Mouse (Mus musculus) hindbrain, embryonic 16.5 days (tissue): ENCODE results near the gene Ddx5. TPM values are rescaled to one million over a fixed set of nuclear protein-coding genes. Genes with fewer than 3 reads are reported as not detected.
A peak's percentile ranks its signal among the peaks of the same experiment; 100 is the strongest.
"Not testable (repeated sequence)": the region's sequence is repeated elsewhere in the genome, so short reads cannot be mapped to it uniquely, and the experiment has no call there.

Experiments used
- ATAC-seq: fragments of 200-750 bp; cut with Nextera tagmentation; 2 replicates; pipeline ENCODE4 v1.8.0; 2017; ENCODE audit warnings: moderate TSS enrichment, moderate library complexity
- H3K27ac ChIP-seq: fragments of 300-500 bp; sonication (generic); 2 replicates; pipeline ENCODE4 v1.5.1; 2014; ENCODE audit warnings: low read depth, mild to moderate bottlenecking, control low read depth, low read length, moderate library complexity
- H3K27me3 ChIP-seq: fragments of 300-500 bp; sonication (generic); replicated peaks from 2 replicates; pipeline ENCODE4 v1.6.1; 2014; ENCODE audit warnings: low read length; ENCODE audit not compliant: control insufficient read depth, insufficient read depth
- H3K36me3 ChIP-seq: fragments of 300-500 bp; sonication (generic); 2 replicates; pipeline ENCODE4 v1.6.1; 2014; ENCODE audit warnings: mild to moderate bottlenecking, low read length, moderate library complexity, mixed read lengths; ENCODE audit not compliant: control insufficient read depth, insufficient read depth
- H3K4me1 ChIP-seq: fragments of 300-500 bp; sonication (generic); 2 replicates; pipeline ENCODE4 v1.6.1; 2014; ENCODE audit warnings: low read depth, low read length; ENCODE audit not compliant: control insufficient read depth, insufficient read depth
- H3K4me2 ChIP-seq: fragments of 300-500 bp; sonication (generic); 2 replicates; pipeline ENCODE4 v1.6.1; 2014; ENCODE audit warnings: mild to moderate bottlenecking, low read length, control low read depth, moderate library complexity
- H3K4me3 ChIP-seq: fragments of 300-500 bp; sonication (generic); 2 replicates; pipeline ENCODE4 v1.5.1; 2014; ENCODE audit warnings: mild to moderate bottlenecking, low read length, control low read depth, moderate library complexity
- H3K9ac ChIP-seq: fragments of 300-500 bp; sonication (generic); 2 replicates; pipeline ENCODE4 v1.6.1; 2014; ENCODE audit warnings: low read depth, mild to moderate bottlenecking, control low read depth, low read length, moderate library complexity
- H3K9me3 ChIP-seq: fragments of 300-500 bp; sonication (generic); 2 replicates; pipeline ENCODE4 v1.6.1; 2014; ENCODE audit warnings: mild to moderate bottlenecking, low read length, moderate library complexity; ENCODE audit not compliant: control insufficient read depth
- WGBS: fragments of 180-500 bp; shearing (Covaris S2); extraction: QIAGEN DNeasy Blood & Tissue Kit; methylation state at CpG from one replicate; pipeline ENCODE4 v1.1.7; 2014; 5-methylcytosine and 5-hydroxymethylcytosine counted together
- polyA plus RNA-seq: library from polyadenylated mRNA; unstranded; fragments of >200 nt; fragmentation: Nextera tagmentation; extraction: Ambion mirVana; gene quantifications from 2 replicates; pipeline ENCODE4 v1.2.1, GENCODE M21; 2015

Ddx5 gene
- polyA plus RNA-seq, 1 experiment from 2014 or later: 315 TPM

DNA sequence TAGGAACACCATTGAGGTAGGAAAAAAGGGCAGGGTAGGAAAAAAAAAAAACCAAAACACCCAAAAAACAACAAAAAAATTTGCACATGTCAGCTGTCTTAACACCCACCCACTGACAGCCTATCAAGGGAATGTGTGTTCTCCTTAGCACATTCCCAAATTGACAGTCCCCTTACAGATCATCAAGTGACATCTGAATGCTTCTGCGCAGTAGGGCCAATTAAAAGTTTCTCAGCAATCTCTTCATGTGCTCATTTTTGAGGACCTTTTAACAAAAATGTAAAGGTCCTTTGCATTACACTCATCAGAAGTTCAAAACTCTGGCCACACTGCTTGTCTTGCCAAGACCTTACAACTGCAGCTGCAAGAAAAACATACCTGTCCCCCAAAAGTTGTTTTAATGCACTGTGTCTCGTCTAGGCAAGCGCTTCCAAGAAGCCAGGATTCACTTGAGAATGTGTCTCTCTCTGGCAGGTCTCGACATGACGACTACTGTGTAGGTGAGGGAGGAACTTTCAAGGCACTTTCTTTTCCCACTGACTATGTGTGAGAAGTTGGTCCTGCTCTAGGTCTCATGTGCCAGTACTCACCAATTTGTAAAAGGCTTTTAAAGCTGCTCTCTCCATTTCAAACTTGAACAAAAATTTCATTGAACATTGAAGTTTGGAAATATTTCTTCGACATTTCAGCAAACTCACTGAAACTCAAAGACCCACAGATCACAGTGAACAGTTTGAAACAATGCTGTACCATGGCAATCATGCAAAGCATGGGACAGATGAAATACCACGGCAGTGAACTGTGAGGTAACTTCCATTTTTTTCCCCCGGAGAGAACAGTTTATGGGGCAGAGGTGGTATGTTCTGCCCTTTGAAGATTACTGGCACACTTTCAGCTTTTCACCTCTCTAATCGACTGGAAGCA is 5.9 kb downstream of the Ddx5 start:
- Histone ChIP-seq H3K4me2 (no peak overlapping the region), H3K27ac (no peak overlapping the region), H3K4me3 (no peak overlapping the region), H3K4me1 (peaks cover 21% of the 10 kb centered on the region), H3K9ac (no peak overlapping the region), H3K36me3 (peaks cover 36% of the 10 kb centered on the region), H3K27me3 (no peaks in the 10 kb centered on the region), H3K9me3 (no peaks in the 10 kb centered on the region)
- WGBS: 82% methylated on average over 9 of the region's 9 CpGs
- no peak for ATAC-seq

GRCm38 (mm10) chr11:106782271-106782670 is 6.7 kb downstream of the Ddx5 start:
- H3K27ac ChIP-seq, H3K27me3 ChIP-seq, H3K4me2 ChIP-seq, H3K9me3 ChIP-seq, H3K4me3 ChIP-seq, H3K9ac ChIP-seq, ATAC-seq: not testable (repeated sequence)
- Histone ChIP-seq H3K4me1 (peaks cover 21% of the 10 kb centered on the region), H3K36me3 (peaks cover 36% of the 10 kb centered on the region)
- WGBS: 89% methylated on average over 7 of the region's 7 CpGs

DNA sequence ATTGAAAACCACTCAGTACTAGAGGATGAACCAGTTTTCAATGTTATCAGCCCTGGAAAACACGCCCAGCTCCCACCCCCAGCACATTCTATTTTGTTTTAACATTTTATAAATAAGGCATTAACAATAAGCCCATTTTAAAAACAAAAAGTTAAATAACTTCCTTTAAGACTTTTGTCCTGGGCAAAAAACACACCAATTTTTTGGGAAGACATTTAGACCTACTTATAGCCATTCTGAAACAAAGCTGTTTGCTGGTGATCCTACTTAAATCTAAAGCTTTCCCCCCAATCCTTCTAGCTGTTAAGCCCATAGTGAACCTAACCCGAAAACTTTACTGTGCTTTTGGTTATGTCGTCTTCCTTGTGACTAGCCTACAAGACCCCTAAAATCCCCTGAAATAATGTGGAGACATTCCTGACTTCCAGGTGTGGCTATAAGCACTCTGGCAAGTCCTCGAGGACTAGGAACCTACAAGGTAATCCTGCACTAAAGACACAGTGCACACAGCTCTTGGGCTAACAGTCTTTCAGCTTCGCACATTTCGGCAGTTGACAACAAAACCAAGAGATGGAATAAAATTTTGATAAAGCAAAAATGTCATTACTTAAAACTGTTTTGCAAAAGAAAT is 8.3 kb downstream of the Ddx5 start:
- no peak overlapping the region for H3K27ac ChIP-seq

GRCm38 (mm10) chr11:106780089-106780425 is 8.9 kb downstream of the Ddx5 start:
- no peaks in the 10 kb centered on the region for H3K9me3 ChIP-seq
- peak overlapping the region; percentile 78 for H3K4me2 ChIP-seq
- no peak overlapping the region for H3K4me3 ChIP-seq
- peaks cover 29% of the 10 kb centered on the region for H3K36me3 ChIP-seq
- no peak overlapping the region for H3K9ac ChIP-seq
- WGBS: 63% methylated on average over 4 of the region's 4 CpGs
- ATAC-seq: no peak
- H3K27ac ChIP-seq: no peak overlapping the region
- H3K27me3 ChIP-seq: no peaks in the 10 kb centered on the region
- H3K4me1 ChIP-seq: peaks cover 7% of the 10 kb centered on the region

More for the DNA sequence above, 8.3 kb downstream of the Ddx5 start:
- WGBS: 83% methylated on average over 6 of the region's 6 CpGs
- no peaks in the 10 kb centered on the region for H3K9me3 ChIP-seq
- peaks cover 14% of the 10 kb centered on the region for H3K4me1 ChIP-seq
- no peak overlapping the region for H3K4me2 ChIP-seq
- no peak overlapping the region for H3K4me3 ChIP-seq
- no peak overlapping the region for H3K9ac ChIP-seq
- H3K36me3 ChIP-seq: peaks cover 35% of the 10 kb centered on the region
- no peak for ATAC-seq
- H3K27me3 ChIP-seq: no peaks in the 10 kb centered on the region

DNA sequence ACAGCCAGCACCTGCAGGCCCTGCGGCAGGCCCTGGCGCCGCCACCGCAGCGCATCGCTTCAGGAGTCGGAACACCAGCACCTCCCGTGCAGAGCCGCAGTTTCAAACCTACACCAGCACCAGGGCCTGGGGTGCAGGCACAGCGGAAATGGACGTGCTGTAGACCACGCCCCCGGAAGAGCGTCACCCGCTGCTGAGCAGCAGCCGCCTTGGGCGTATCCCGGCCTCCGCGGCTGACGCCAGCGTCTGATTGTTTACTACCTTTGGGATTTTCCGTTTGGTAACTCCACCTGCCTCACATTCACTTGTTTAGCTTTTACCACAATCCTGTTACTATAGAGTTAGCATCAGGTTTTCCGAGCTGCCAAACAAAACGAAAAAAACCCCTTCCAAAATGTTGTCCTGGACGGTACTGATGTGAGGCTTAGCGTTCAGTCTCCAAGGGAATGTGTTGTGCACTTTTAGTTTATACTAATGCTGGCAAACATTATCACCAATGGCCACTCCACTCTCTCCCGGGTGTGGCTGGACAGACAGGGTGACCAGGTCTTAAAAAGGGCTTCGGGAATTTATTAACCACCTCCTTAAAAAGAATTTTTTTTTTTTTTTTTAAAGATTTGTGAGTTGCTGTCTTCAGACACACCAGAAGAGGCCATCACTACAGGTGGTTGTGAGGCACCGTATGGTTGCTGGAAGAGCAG is 9.4 kb downstream of the Ddx5 start, which contains the start of gene Polg2:
Polg2 (minus strand) TSS at position 150 of the 701 bp plus-strand sequence.
- Histone ChIP-seq H3K9me3 (no peaks in the 10 kb centered on the region), H3K27ac (peak within 1 kb of the TSS; percentile 90), H3K4me1 (peaks cover 6% of the 10 kb centered on the region), H3K27me3 (no peaks in the 10 kb centered on the region), H3K4me3 (peak within 1 kb of the TSS; percentile 83), H3K4me2 (peak within 1 kb of the TSS; percentile 78), H3K36me3 (peaks cover 29% of the 10 kb centered on the region), H3K9ac (peak within 1 kb of the TSS; percentile 91)
- WGBS: 2% methylated on average over 30 of the region's 30 CpGs
- peak; percentile 99 for ATAC-seq

DNA sequence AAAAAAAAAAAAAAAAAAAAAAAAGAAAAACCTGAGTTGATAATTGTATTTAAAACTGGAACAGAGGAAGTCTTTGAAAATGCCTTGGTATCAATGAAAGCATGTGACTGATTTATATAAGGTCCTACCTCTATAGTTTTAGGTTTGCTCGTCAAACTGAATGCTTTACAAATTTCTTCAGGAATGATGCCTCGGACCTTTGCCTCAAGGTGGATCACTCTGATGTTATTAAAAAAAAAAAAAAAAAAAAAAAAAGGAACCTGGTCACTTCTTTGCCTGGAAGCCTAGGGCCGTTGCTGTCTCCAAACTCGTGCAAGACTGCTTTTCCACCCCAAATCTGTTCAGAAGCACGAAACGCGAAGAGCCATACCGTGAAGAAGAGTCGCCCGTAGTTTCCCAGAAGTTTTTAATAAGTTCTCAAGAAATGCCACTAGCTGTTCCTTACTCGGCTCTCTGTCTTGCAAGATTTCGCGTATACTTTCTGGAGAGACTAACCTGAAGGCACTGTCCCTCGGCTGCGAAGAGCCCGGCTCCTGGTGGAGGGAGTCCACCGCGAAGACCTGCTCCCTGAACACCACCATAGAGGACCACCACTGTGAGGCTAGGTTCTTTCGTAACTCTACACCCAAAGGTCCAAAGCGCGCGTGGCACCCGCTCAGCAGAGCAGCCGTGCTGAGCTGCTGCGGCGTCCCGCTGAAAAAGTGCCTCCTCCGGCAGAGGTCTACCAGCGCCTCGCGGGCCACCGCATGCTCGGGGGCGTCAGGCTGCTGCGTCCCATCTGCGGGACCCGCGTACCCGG is 10.2 kb downstream of the Ddx5 start:
- H3K36me3 ChIP-seq: peaks cover 22% of the 10 kb centered on the region
- peaks cover 6% of the 10 kb centered on the region for H3K4me1 ChIP-seq
- no peaks in the 10 kb centered on the region for H3K27me3 ChIP-seq
- peak overlapping the region; percentile 91 for H3K9ac ChIP-seq
- H3K9me3 ChIP-seq: no peaks in the 10 kb centered on the region
- peak overlapping the region; percentile 78 for H3K4me2 ChIP-seq
- peak overlapping the region; percentile 83 for H3K4me3 ChIP-seq
- H3K27ac ChIP-seq: peak overlapping the region; percentile 90
- peak; percentile 85 for ATAC-seq
- WGBS: 3% methylated on average over 39 of the region's 39 CpGs

- peak overlapping the region; percentile 78; the same call in 1 of the 2 replicates for H3K4me2 ChIP-seq
- no peaks in the 10 kb centered on the region for H3K27me3 ChIP-seq
- no peak for ATAC-seq
- 94% methylated on average over 7 of the region's 7 CpGs for WGBS
- H3K27ac ChIP-seq: no peak overlapping the region
- H3K4me1 ChIP-seq: peaks cover 3% of the 10 kb centered on the region
- peaks cover 21% of the 10 kb centered on the region for H3K36me3 ChIP-seq
- H3K9ac ChIP-seq: no peak overlapping the region
- H3K4me3 ChIP-seq: no peak overlapping the region
- H3K9me3 ChIP-seq: no peaks in the 10 kb centered on the region
Measured at GRCm38 (mm10) chr11:106778132-106778531, 10.9 kb downstream of the Ddx5 start.

GRCm38 (mm10) chr11:106777395-106777794 is 11.6 kb downstream of the Ddx5 start:
- no peak overlapping the region for H3K4me2 ChIP-seq
- no peak overlapping the region for H3K9ac ChIP-seq
- H3K27ac ChIP-seq: no peak overlapping the region
- H3K27me3 ChIP-seq: no peaks in the 10 kb centered on the region
- H3K9me3 ChIP-seq: no peaks in the 10 kb centered on the region
- 94% methylated on average over 3 of the region's 3 CpGs for WGBS
- H3K4me1 ChIP-seq: peaks cover 3% of the 10 kb centered on the region
- no peak for ATAC-seq
- no peak overlapping the region for H3K4me3 ChIP-seq
- H3K36me3 ChIP-seq: peaks cover 19% of the 10 kb centered on the region
